Mouse (Mus musculus): Measurements from ENCODE around the gene Retreg3.

- 0 out of 2 replicates have a peak, but pooled peaks have one; percentile 5 for TF ChIP-seq CTCF (IDR thresholded peaks at IDR 0.05)
- no peak for TF ChIP-seq EP300 (IDR thresholded peaks at IDR 0.05)
Observed at GRCm38 (mm10) chr11:101155728-101156371, 36.2 kb upstream of the Retreg3 start, which contains the start of gene Tubg2.

Data from lung, postnatal 0 days (tissue).